Mouse (Mus musculus): ENCODE results near the gene Adamts10. TPM values are rescaled to one million over a fixed set of nuclear protein-coding genes. Genes with fewer than 3 reads are reported as not detected.

Adamts10 gene
- polyA plus RNA-seq, 1 experiment from 2014 or later = 41.7 TPM

GRCm38 (mm10) chr17:33539878-33540277, 15.9 kb downstream of the Adamts10 start:
- DNase-seq = no peak
- Histone ChIP-seq H3K27ac (replicated peaks; ENCODE audit: low read depth, low read length) (no peak overlapping the region), H3K4me3 (replicated peaks; ENCODE audit: low read depth, low read length) (no peak overlapping the region), H3K4me1 (ENCODE audit: control insufficient read depth, insufficient read depth, low read length) (no peaks in the 10 kb centered on the region), H3K4me2 (ENCODE audit: low read length) (no peak overlapping the region), H3K9me3 (ENCODE audit: control insufficient read depth, low read length) (no peaks in the 10 kb centered on the region), H3K9ac (replicated peaks; ENCODE audit: low read length) (no peak overlapping the region), H3K27me3 (ENCODE audit: control insufficient read depth, insufficient read depth, low read length) (no peaks in the 10 kb centered on the region), H3K36me3 (ENCODE audit: control insufficient read depth, insufficient read depth, low read length) (peaks cover 43% of the 10 kb centered on the region)
- no peak for ATAC-seq (ENCODE audit: low FRiP score, low TSS enrichment)
- 94% methylated on average over 4 of the region's 4 CpGs for WGBS

DNA sequence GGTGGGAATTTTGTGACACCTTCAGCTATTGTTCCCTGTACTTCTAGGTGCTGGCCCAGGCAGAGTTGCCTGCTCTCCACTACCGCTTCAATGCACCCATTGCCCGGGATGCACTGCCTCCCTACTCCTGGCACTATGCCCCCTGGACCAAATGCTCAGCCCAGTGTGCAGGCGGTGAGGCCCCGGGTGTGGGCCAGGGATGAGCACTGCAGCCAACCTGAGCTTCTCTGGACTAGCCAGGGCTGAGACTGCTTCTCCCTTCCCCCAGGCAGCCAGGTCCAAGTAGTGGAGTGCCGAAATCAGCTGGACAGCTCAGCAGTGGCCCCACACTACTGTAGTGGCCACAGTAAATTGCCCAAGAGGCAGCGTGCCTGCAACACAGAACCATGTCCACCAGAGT, 25.2 kb downstream of the Adamts10 start:
- peaks cover 35% of the 10 kb centered on the region for H3K36me3 ChIP-seq (ENCODE audit: control insufficient read depth, insufficient read depth, low read length)
- ATAC-seq (ENCODE audit: low FRiP score, low TSS enrichment) (no peak), DNase-seq (no peak)
- no peaks in the 10 kb centered on the region for H3K9me3 ChIP-seq (ENCODE audit: control insufficient read depth, low read length)
- no peak overlapping the region for H3K27ac ChIP-seq (replicated peaks; ENCODE audit: low read depth, low read length)
- H3K4me3 ChIP-seq (replicated peaks; ENCODE audit: low read depth, low read length) = no peak overlapping the region
- H3K27me3 ChIP-seq (ENCODE audit: control insufficient read depth, insufficient read depth, low read length) = no peaks in the 10 kb centered on the region
- no peak overlapping the region for H3K4me2 ChIP-seq (ENCODE audit: low read length)
- no peak overlapping the region for H3K9ac ChIP-seq (replicated peaks; ENCODE audit: low read length)
- 96% methylated on average over 6 of the region's 6 CpGs for WGBS
- H3K4me1 ChIP-seq (ENCODE audit: control insufficient read depth, insufficient read depth, low read length) = no peaks in the 10 kb centered on the region

DNA sequence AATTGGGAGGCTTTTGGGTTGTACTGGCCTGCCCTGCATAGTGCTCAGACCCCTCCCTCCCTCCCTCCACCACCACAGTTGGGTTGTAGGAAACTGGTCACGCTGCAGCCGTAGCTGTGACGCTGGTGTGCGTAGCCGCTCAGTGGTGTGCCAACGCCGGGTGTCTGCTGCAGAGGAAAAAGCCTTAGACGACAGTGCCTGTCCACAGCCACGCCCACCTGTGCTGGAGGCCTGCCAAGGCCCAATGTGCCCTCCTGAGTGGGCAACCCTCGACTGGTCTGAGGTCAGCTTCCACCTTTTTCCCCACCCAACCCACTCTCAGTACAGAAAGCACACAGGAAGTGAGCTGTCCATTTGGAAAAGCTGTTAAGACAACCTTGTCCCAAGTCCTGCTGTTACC, 26.4 kb downstream of the Adamts10 start:
- Histone ChIP-seq H3K36me3 (ENCODE audit: control insufficient read depth, insufficient read depth, low read length) (peaks cover 25% of the 10 kb centered on the region), H3K9me3 (ENCODE audit: control insufficient read depth, low read length) (no peaks in the 10 kb centered on the region), H3K27me3 (ENCODE audit: control insufficient read depth, insufficient read depth, low read length) (no peaks in the 10 kb centered on the region), H3K4me3 (replicated peaks; ENCODE audit: low read depth, low read length) (no peak overlapping the region), H3K27ac (replicated peaks; ENCODE audit: low read depth, low read length) (no peak overlapping the region), H3K4me1 (ENCODE audit: control insufficient read depth, insufficient read depth, low read length) (no peaks in the 10 kb centered on the region), H3K9ac (replicated peaks; ENCODE audit: low read length) (no peak overlapping the region), H3K4me2 (ENCODE audit: low read length) (no peak overlapping the region)
- no peak for DNase-seq
- ATAC-seq (ENCODE audit: low FRiP score, low TSS enrichment) = no peak
- WGBS = 88% methylated on average over 10 of the region's 10 CpGs

DNA sequence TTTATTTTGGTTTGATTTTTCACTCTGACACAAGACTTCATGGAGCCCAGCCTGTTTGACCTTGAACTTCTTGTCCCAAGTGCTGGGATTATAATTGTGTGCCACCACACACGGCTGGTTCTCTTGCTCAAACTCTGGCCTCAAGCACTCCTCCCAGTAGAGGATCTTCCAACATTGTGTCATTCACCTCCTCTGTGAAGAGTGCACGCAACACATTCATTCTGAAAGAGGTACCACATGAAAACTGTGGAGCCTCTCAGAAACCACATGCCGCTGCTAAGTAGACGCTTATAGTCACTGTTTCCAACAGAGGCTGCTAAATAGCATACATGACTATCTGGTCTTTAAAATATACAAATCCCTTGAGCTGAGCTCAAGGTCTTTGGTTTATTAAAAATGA, 28.1 kb downstream of the Adamts10 start:
- no peaks in the 10 kb centered on the region for H3K4me1 ChIP-seq (ENCODE audit: control insufficient read depth, insufficient read depth, low read length)
- no peak overlapping the region for H3K9ac ChIP-seq (replicated peaks; ENCODE audit: low read length)
- H3K27ac ChIP-seq (replicated peaks; ENCODE audit: low read depth, low read length) = no peak overlapping the region
- 94% methylated on average over 4 of the region's 4 CpGs for WGBS
- no peak for ATAC-seq (ENCODE audit: low FRiP score, low TSS enrichment)
- DNase-seq = no peak
- no peak overlapping the region for H3K4me3 ChIP-seq (replicated peaks; ENCODE audit: low read depth, low read length)
- peaks cover 24% of the 10 kb centered on the region for H3K36me3 ChIP-seq (ENCODE audit: control insufficient read depth, insufficient read depth, low read length)
- no peaks in the 10 kb centered on the region for H3K27me3 ChIP-seq (ENCODE audit: control insufficient read depth, insufficient read depth, low read length)
- no peaks in the 10 kb centered on the region for H3K9me3 ChIP-seq (ENCODE audit: control insufficient read depth, low read length)
- no peak overlapping the region for H3K4me2 ChIP-seq (ENCODE audit: low read length)

DNA sequence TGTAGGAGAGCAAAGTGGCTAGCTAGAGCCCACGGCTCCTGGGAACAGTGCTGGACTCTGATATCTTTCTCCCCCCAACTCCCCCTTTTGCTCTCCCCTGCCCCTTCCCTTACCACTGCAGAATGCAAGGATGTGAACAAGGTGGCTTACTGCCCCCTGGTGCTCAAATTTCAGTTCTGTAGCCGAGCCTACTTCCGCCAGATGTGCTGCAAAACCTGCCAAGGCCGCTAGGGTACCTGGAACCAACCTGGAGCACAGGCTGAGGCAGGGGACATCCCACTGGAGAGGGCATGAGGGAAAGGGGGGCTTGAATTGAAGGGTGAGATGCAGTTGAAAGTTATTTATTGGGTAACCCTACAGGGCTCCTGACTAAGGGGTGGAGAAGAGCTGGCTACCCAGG, 29.0 kb downstream of the Adamts10 start:
- Histone ChIP-seq H3K36me3 (ENCODE audit: control insufficient read depth, insufficient read depth, low read length) (peaks cover 23% of the 10 kb centered on the region), H3K4me2 (ENCODE audit: low read length) (no peak overlapping the region), H3K27me3 (ENCODE audit: control insufficient read depth, insufficient read depth, low read length) (no peaks in the 10 kb centered on the region), H3K4me3 (replicated peaks; ENCODE audit: low read depth, low read length) (no peak overlapping the region), H3K27ac (replicated peaks; ENCODE audit: low read depth, low read length) (no peak overlapping the region), H3K9me3 (ENCODE audit: control insufficient read depth, low read length) (no peaks in the 10 kb centered on the region), H3K4me1 (ENCODE audit: control insufficient read depth, insufficient read depth, low read length) (no peaks in the 10 kb centered on the region), H3K9ac (replicated peaks; ENCODE audit: low read length) (no peak overlapping the region)
- DNase-seq (peak; percentile 58), ATAC-seq (ENCODE audit: low FRiP score, low TSS enrichment) (no peak; the same call in 1 of the 2 replicates)
- 48% methylated on average over 4 of the region's 4 CpGs for WGBS

- WGBS = 93% methylated on average over 1 of the region's 1 CpGs
These were observed 30.5 kb downstream of the Adamts10 start for GRCm38 (mm10) chr17:33554536-33554935.

DNA sequence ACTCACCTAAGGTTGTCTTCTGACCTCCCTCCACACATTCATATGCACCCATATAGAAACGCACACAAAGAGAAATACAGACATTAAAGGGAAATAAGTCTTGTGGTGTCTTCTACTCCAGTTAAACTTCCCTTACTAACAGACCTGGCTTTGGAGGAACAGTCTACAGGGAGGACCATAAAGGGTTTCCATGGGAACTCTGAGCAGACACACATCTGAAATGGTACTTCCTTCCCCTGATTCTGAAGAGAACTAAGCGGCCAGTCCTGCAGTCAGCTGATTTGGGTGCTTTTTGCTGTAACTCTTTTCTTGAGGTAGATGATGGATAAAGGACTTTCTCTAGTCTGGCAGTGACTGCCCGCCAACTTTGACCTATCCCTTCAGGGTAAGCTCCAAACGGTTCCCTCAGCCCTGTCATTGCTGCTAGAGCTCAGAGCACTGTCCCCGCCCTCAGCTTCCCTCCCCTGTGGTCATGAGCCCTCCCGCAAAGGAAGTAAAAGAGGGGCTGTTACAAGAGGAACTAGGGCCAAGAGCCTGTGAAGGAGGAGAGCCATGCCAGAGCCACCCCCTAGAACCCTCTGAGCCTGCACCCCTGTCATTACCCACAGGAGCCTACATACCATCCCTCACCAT, 31.3 kb downstream of the Adamts10 start, which contains the start of gene Myo1f:
Gene Myo1f (plus strand): TSS at position 485 of the 633 bp plus-strand sequence.
- H3K27me3 ChIP-seq (ENCODE audit: control insufficient read depth, insufficient read depth, low read length) = no peaks in the 10 kb centered on the region
- H3K9me3 ChIP-seq (ENCODE audit: control insufficient read depth, low read length) = no peaks in the 10 kb centered on the region
- no peak within 1 kb of the TSS for H3K27ac ChIP-seq (replicated peaks; ENCODE audit: low read depth, low read length)
- H3K4me3 ChIP-seq (replicated peaks; ENCODE audit: low read depth, low read length) = no peak within 1 kb of the TSS
- ATAC-seq (ENCODE audit: low FRiP score, low TSS enrichment) (no peak), DNase-seq (no peak)
- no peak within 1 kb of the TSS for H3K9ac ChIP-seq (replicated peaks; ENCODE audit: low read length)
- WGBS = 51% methylated on average over 6 of the region's 6 CpGs
- no peak within 1 kb of the TSS for H3K4me2 ChIP-seq (ENCODE audit: low read length)
- peaks cover 6% of the 10 kb centered on the region; the same call in 1 of the 2 replicates for H3K36me3 ChIP-seq (ENCODE audit: control insufficient read depth, insufficient read depth, low read length)
- H3K4me1 ChIP-seq (ENCODE audit: control insufficient read depth, insufficient read depth, low read length) = no peaks in the 10 kb centered on the region

More at GRCm38 (mm10) chr17:33554536-33554935, 30.5 kb downstream of the Adamts10 start:
- Histone ChIP-seq H3K9me3 (ENCODE audit: control insufficient read depth, low read length) (no peaks in the 10 kb centered on the region), H3K4me1 (ENCODE audit: control insufficient read depth, insufficient read depth, low read length) (no peaks in the 10 kb centered on the region), H3K4me3 (replicated peaks; ENCODE audit: low read depth, low read length) (no peak overlapping the region), H3K27me3 (ENCODE audit: control insufficient read depth, insufficient read depth, low read length) (no peaks in the 10 kb centered on the region), H3K4me2 (ENCODE audit: low read length) (no peak overlapping the region), H3K36me3 (ENCODE audit: control insufficient read depth, insufficient read depth, low read length) (peaks cover 13% of the 10 kb centered on the region), H3K9ac (replicated peaks; ENCODE audit: low read length) (no peak overlapping the region), H3K27ac (replicated peaks; ENCODE audit: low read depth, low read length) (no peak overlapping the region)
- DNase-seq = no peak
- ATAC-seq (ENCODE audit: low FRiP score, low TSS enrichment) = no peak

GRCm38 (mm10) chr17:33557922-33558321, 33.9 kb downstream of the Adamts10 start:
- DNase-seq = no peak
- H3K4me3 ChIP-seq (replicated peaks; ENCODE audit: low read depth, low read length) = no peak overlapping the region
- no peaks in the 10 kb centered on the region for H3K4me1 ChIP-seq (ENCODE audit: control insufficient read depth, insufficient read depth, low read length)
- no peaks in the 10 kb centered on the region for H3K9me3 ChIP-seq (ENCODE audit: control insufficient read depth, low read length)
- no peak for ATAC-seq (ENCODE audit: low FRiP score, low TSS enrichment)
- no peaks in the 10 kb centered on the region for H3K36me3 ChIP-seq (ENCODE audit: control insufficient read depth, insufficient read depth, low read length)
- no peak overlapping the region for H3K4me2 ChIP-seq (ENCODE audit: low read length)
- WGBS = 80% methylated on average over 4 of the region's 4 CpGs
- H3K9ac ChIP-seq (replicated peaks; ENCODE audit: low read length) = no peak overlapping the region
- H3K27me3 ChIP-seq (ENCODE audit: control insufficient read depth, insufficient read depth, low read length) = no peaks in the 10 kb centered on the region
- H3K27ac ChIP-seq (replicated peaks; ENCODE audit: low read depth, low read length) = no peak overlapping the region

- Histone ChIP-seq H3K36me3 (ENCODE audit: control insufficient read depth, insufficient read depth, low read length) (no peaks in the 10 kb centered on the region), H3K27me3 (ENCODE audit: control insufficient read depth, insufficient read depth, low read length) (no peaks in the 10 kb centered on the region), H3K4me1 (ENCODE audit: control insufficient read depth, insufficient read depth, low read length) (no peaks in the 10 kb centered on the region), H3K4me2 (ENCODE audit: low read length) (no peak overlapping the region), H3K27ac (replicated peaks; ENCODE audit: low read depth, low read length) (no peak overlapping the region), H3K9ac (replicated peaks; ENCODE audit: low read length) (no peak overlapping the region), H3K9me3 (ENCODE audit: control insufficient read depth, low read length) (no peaks in the 10 kb centered on the region), H3K4me3 (replicated peaks; ENCODE audit: low read depth, low read length) (no peak overlapping the region)
- ATAC-seq (ENCODE audit: low FRiP score, low TSS enrichment) (no peak), DNase-seq (no peak)
- WGBS = 75% methylated on average over 2 of the region's 2 CpGs
These were observed 39.6 kb downstream of the Adamts10 start for GRCm38 (mm10) chr17:33563527-33564076.

All from midbrain, embryonic 14.5 days (tissue).